Mouse (Mus musculus): ENCODE results near the gene Tfap4. TPM values are rescaled to one million over a fixed set of nuclear protein-coding genes. Genes with fewer than 3 reads are reported as not detected.

Gene Tfap4
- polyA plus RNA-seq, 1 experiment from 2014 or later: 5.6 TPM

DNA sequence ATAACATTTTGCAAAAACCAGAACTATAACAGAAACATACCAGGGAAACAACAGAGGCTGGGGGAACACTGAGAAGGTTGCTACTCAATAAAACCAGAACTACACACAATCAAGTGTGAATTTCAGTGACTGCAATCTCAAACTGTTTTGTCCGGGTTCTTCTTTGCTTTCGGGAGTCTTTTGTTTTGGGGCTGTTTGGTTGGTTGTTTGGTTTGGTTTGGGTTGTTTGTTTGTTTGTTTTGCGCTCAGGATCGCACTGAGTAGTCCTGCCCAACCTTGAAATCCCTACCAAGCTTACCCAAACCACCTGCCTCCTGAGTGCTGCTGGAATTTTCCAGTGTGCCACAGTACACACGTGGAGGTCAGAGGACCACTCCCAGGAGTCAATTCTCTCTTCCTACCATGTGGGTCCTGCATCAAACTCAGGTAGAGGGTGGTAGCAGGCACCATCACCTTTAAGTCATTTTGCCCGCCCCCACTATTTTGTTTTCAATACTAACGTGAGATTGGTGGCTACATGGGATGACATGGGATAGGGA is 17.3 kb downstream of the Tfap4 start:
- Histone ChIP-seq H3K27me3 (ENCODE audit: insufficient read depth, low read length) (no peaks in the 10 kb centered on the region), H3K9ac (replicated peaks) (peak overlapping the region; percentile 46), H3K4me1 (ENCODE audit: insufficient read depth) (peaks cover 6% of the 10 kb centered on the region; the same call in 1 of the 2 replicates), H3K36me3 (replicated peaks; ENCODE audit: insufficient read depth, low read length) (peaks cover 13% of the 10 kb centered on the region), H3K27ac (ENCODE audit: low read depth) (peak overlapping the region; percentile 39; the same call in 1 of the 2 replicates), H3K4me2 (ENCODE audit: low read depth, low read length) (peak overlapping the region; percentile 75), H3K4me3 (ENCODE audit: low read depth, low read length) (peak overlapping the region; percentile 51), H3K9me3 (ENCODE audit: low read length) (no peaks in the 10 kb centered on the region)
- 39% methylated on average over 7 of the region's 7 CpGs for WGBS (ENCODE audit: insufficient replicate concordance)
- DNase-seq (no peak), ATAC-seq (no peak; the same call in none of the 2 replicates)
- TF ChIP-seq CTCF (IDR thresholded peaks at IDR 0.05; ENCODE audit: low read depth): no peak
- no peak for TF ChIP-seq EP300 (IDR thresholded peaks at IDR 0.05; ENCODE audit: low read depth)

DNA sequence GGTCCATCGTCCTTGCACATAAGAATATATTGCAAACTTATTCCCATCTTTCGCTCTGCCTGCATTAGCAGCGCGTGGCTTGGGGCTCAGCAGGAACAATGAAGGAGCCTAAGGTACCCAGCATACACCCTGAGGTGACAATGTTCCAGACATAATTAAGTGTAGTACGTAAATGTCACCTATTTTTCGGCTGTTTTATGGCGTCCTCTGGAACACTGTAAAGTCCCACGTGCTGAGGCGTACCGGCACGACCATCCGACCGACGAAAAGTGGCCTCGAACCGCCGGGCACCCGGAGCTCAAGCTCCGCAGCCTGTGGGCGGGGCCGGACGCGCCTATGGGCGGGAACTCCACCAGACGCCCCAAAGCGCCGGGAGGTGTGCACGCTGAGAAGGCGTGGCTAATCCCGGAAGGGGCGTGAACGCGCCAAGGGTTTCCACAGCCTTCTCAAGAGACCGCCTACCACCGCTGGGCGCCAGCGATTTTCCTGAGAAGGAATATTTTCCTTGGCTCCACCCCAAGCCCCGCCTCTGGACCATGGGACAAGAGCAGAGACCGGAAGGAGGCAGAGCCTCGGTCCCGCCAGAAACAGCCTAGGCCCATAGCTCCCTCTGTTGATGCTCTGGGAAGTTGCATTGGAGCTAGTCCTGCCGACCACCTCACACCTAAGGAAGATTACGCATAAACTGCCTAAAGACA is 18.0 kb downstream of the Tfap4 start, which contains the start of gene Srl:
TSS of gene Srl (minus strand) at position 316 of the 698 bp plus-strand sequence.
- ATAC-seq (peak; percentile 98), DNase-seq (peak; percentile 99)
- H3K9me3 ChIP-seq (ENCODE audit: low read length): no peaks in the 10 kb centered on the region
- H3K27me3 ChIP-seq (ENCODE audit: insufficient read depth, low read length): no peaks in the 10 kb centered on the region
- peaks cover 10% of the 10 kb centered on the region for H3K36me3 ChIP-seq (replicated peaks; ENCODE audit: insufficient read depth, low read length)
- peaks cover 6% of the 10 kb centered on the region; the same call in 1 of the 2 replicates for H3K4me1 ChIP-seq (ENCODE audit: insufficient read depth)
- H3K4me3 ChIP-seq (ENCODE audit: low read depth, low read length): peak within 1 kb of the TSS; percentile 51
- peak; percentile 91 for TF ChIP-seq CTCF (IDR thresholded peaks at IDR 0.05; ENCODE audit: low read depth)
- TF ChIP-seq EP300 (IDR thresholded peaks at IDR 0.05; ENCODE audit: low read depth): peak; percentile 58; the same call in 1 of the 2 replicates
- peak within 1 kb of the TSS; percentile 75 for H3K4me2 ChIP-seq (ENCODE audit: low read depth, low read length)
- WGBS (ENCODE audit: insufficient replicate concordance): under 1% methylated on average over 43 of the region's 43 CpGs
- H3K27ac ChIP-seq (ENCODE audit: low read depth): peak within 1 kb of the TSS; percentile 39; the same call in 1 of the 2 replicates
- peak within 1 kb of the TSS; percentile 46 for H3K9ac ChIP-seq (replicated peaks)

DNA sequence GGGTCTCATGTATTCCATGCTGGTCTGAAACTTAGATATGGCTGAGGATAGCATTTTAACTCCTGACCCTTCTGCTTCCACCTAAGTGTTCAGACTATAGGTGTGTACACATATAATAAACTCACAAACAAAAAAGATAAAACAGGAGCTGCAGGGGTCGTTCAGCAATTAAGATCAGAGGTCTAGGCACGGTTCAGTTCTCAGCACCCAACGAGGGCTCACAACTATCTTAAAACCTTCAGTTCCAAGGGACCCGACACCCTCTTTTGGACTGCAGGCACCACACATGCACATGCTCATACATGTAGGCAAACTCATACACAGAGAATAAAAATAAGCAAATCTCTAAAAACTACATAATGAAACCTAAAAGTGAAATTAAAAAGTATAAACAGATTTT is 18.6 kb downstream of the Tfap4 start:
- no peaks in the 10 kb centered on the region for H3K9me3 ChIP-seq (ENCODE audit: low read length)
- DNase-seq: no peak
- H3K36me3 ChIP-seq (replicated peaks; ENCODE audit: insufficient read depth, low read length): peaks cover 10% of the 10 kb centered on the region
- peak overlapping the region; percentile 51; the same call in 1 of the 2 replicates for H3K4me3 ChIP-seq (ENCODE audit: low read depth, low read length)
- TF ChIP-seq EP300 (IDR thresholded peaks at IDR 0.05; ENCODE audit: low read depth): no peak
- no peak for TF ChIP-seq CTCF (IDR thresholded peaks at IDR 0.05; ENCODE audit: low read depth)
- no peak overlapping the region for H3K9ac ChIP-seq (replicated peaks)
- no peak for ATAC-seq
- WGBS (ENCODE audit: insufficient replicate concordance): 62% methylated on average over 4 of the region's 4 CpGs
- peaks cover 6% of the 10 kb centered on the region; the same call in 1 of the 2 replicates for H3K4me1 ChIP-seq (ENCODE audit: insufficient read depth)
- no peak overlapping the region for H3K27ac ChIP-seq (ENCODE audit: low read depth)
- no peaks in the 10 kb centered on the region for H3K27me3 ChIP-seq (ENCODE audit: insufficient read depth, low read length)
- peak overlapping the region; percentile 75 for H3K4me2 ChIP-seq (ENCODE audit: low read depth, low read length)

DNA sequence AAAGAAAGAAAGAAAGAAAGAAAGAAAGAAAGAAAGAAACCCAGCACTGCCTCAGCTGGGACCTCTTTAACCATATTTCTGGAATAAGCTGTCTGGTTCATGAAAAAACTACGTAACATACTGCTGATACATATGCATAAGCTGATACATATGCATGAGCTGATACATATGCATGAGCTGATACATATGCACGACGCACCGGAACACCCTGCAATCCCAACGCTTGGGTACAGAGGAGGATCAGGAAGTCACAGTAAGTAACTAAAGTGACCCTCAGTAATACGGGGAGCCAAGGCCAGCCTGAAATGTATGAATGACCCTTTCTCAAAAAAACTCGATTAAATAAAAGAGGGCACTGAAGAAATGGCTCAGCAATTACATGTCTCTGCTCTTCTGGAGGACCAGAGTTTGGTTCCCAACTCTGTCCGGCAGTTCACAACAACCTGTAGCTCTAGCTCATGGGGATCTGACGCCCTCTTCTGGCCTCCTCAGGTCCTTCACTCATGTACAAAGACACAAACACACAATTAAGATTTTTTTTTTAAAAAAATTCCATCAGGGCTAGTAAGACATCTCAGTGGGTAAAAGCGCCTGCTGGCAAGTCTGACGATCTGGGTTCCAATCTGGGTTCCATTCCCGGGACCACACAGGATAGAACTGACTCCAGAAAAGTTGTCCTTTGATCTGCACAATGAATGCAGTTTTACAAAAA is 19.4 kb downstream of the Tfap4 start:
- 84% methylated on average over 12 of the region's 12 CpGs for WGBS (ENCODE audit: insufficient replicate concordance)
- Histone ChIP-seq H3K9ac (replicated peaks) (no peak overlapping the region), H3K4me1 (ENCODE audit: insufficient read depth) (peaks cover 6% of the 10 kb centered on the region; the same call in 1 of the 2 replicates), H3K4me2 (ENCODE audit: low read depth, low read length) (no peak overlapping the region), H3K4me3 (ENCODE audit: low read depth, low read length) (no peak overlapping the region), H3K27ac (ENCODE audit: low read depth) (no peak overlapping the region), H3K27me3 (ENCODE audit: insufficient read depth, low read length) (no peaks in the 10 kb centered on the region), H3K36me3 (replicated peaks; ENCODE audit: insufficient read depth, low read length) (peaks cover 3% of the 10 kb centered on the region), H3K9me3 (ENCODE audit: low read length) (no peaks in the 10 kb centered on the region)
- DNase-seq (no peak), ATAC-seq (no peak)
- TF ChIP-seq EP300 (IDR thresholded peaks at IDR 0.05; ENCODE audit: low read depth) (no peak), CTCF (IDR thresholded peaks at IDR 0.05; ENCODE audit: low read depth) (peak; percentile 30; the same call in 1 of the 2 replicates)

DNA sequence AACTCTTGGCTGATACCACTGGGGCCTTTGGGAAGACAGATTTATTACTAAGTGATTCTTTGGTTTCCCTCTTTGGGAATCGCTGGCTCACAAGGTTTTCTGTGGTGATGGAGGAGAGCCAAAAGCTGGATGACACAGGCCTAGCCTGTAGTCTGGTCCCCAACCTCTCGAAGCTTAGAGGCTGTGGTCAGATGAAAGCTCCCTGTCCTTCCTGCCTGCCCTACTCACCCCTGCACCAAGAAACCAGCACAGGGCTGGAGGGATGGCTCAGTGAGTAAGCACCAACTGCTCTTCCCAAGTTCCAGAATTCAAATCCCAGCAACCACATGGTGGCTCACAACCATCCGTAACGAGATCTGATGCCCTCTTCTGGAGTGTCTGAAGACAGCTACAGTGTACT is 20.1 kb downstream of the Tfap4 start:
- DNase-seq: no peak
- Histone ChIP-seq H3K4me1 (ENCODE audit: insufficient read depth) (peaks cover 6% of the 10 kb centered on the region; the same call in 1 of the 2 replicates), H3K4me2 (ENCODE audit: low read depth, low read length) (no peak overlapping the region), H3K36me3 (replicated peaks; ENCODE audit: insufficient read depth, low read length) (no peaks in the 10 kb centered on the region), H3K27ac (ENCODE audit: low read depth) (no peak overlapping the region), H3K9ac (replicated peaks) (no peak overlapping the region), H3K4me3 (ENCODE audit: low read depth, low read length) (no peak overlapping the region), H3K27me3 (ENCODE audit: insufficient read depth, low read length) (no peaks in the 10 kb centered on the region), H3K9me3 (ENCODE audit: low read length) (no peaks in the 10 kb centered on the region)
- TF ChIP-seq CTCF (IDR thresholded peaks at IDR 0.05; ENCODE audit: low read depth) (no peak), EP300 (IDR thresholded peaks at IDR 0.05; ENCODE audit: low read depth) (no peak)
- ATAC-seq: no peak
- 63% methylated on average over 4 of the region's 4 CpGs for WGBS (ENCODE audit: insufficient replicate concordance)
